Mouse (Mus musculus) heart, embryonic 11.5 days (tissue): ENCODE measurements around the gene 1700020N15Rik. TPM values are rescaled to one million over a fixed set of nuclear protein-coding genes. Genes with fewer than 3 reads are reported as not detected.
"Not testable (repeated sequence)": the region's sequence is repeated elsewhere in the genome, so short reads cannot be mapped to it uniquely, and the experiment has no call there.

Experiments used
- ATAC-seq: fragments of 200-750 bp; cut with Nextera tagmentation; replicated peaks from 2 replicates; pipeline ENCODE4 v1.8.0; 2017; ENCODE audit warnings: moderate library complexity; ENCODE audit not compliant: insufficient number of reproducible peaks, low FRiP score, low TSS enrichment
- H3K27ac ChIP-seq: fragments of 300-500 bp; sonication (generic); 2 replicates; pipeline ENCODE4 v1.5.1; 2014; ENCODE audit warnings: mild to moderate bottlenecking, low read depth, low read length
- H3K27me3 ChIP-seq: fragments of 300-500 bp; sonication (generic); 2 replicates; pipeline ENCODE4 v1.6.1; 2014; ENCODE audit warnings: mild to moderate bottlenecking, low read length, mixed read lengths; ENCODE audit not compliant: control insufficient read depth, insufficient read depth
- H3K36me3 ChIP-seq: fragments of 300-500 bp; sonication (generic); 2 replicates; pipeline ENCODE4 v1.6.1; 2014; ENCODE audit warnings: mild to moderate bottlenecking, low read length, moderate library complexity, mixed read lengths; ENCODE audit not compliant: control insufficient read depth, insufficient read depth
- H3K4me1 ChIP-seq: fragments of 300-500 bp; sonication (generic); 2 replicates; pipeline ENCODE4 v1.6.1; 2014; ENCODE audit warnings: low read length; ENCODE audit not compliant: control insufficient read depth, insufficient read depth
- H3K4me2 ChIP-seq: fragments of 300-500 bp; sonication (generic); 2 replicates; pipeline ENCODE4 v1.6.1; 2014; ENCODE audit warnings: mild to moderate bottlenecking, moderate library complexity
- H3K4me3 ChIP-seq: fragments of 300-500 bp; sonication (generic); 2 replicates; pipeline ENCODE4 v1.5.1; 2014; ENCODE audit warnings: low read depth, low read length
- H3K9ac ChIP-seq: fragments of 300-500 bp; sonication (generic); 2 replicates; pipeline ENCODE4 v1.6.1; 2014; ENCODE audit warnings: mild to moderate bottlenecking, low read depth, low read length, moderate library complexity
- H3K9me3 ChIP-seq: fragments of 300-500 bp; sonication (generic); replicated peaks from 2 replicates; pipeline ENCODE4 v1.6.1; 2016; ENCODE audit warnings: low read length; ENCODE audit not compliant: control insufficient read depth
- WGBS: fragments of 180-500 bp; shearing (Covaris S2); extraction: QIAGEN DNeasy Blood & Tissue Kit; methylation state at CpG from one replicate; pipeline ENCODE4 v1.1.7; 2014; ENCODE audit not compliant: insufficient replicate concordance; 5-methylcytosine and 5-hydroxymethylcytosine counted together
- polyA plus RNA-seq: library from polyadenylated mRNA; unstranded; fragments of >200 nt; fragmentation: Nextera tagmentation; extraction: Ambion mirVana; gene quantifications from 2 replicates; pipeline ENCODE4 v1.2.1, GENCODE M21; 2014

The 1700020N15Rik gene
- not detected in 2 replicates for polyA plus RNA-seq

- 73% methylated on average over 3 of the region's 5 CpGs for WGBS
- not testable (repeated sequence) for H3K27me3 ChIP-seq, H3K4me1 ChIP-seq, H3K4me2 ChIP-seq, H3K27ac ChIP-seq, ATAC-seq, H3K9ac ChIP-seq, H3K4me3 ChIP-seq, H3K36me3 ChIP-seq, H3K9me3 ChIP-seq
Measured at GRCm38 (mm10) chrX:69945000-69945399, at the start of gene 1700020N15Rik. Gene 1700020N15Rik (plus strand): TSS chrX:69945300.

- no peaks in the 10 kb centered on the region for H3K4me1 ChIP-seq
- H3K4me2 ChIP-seq: no peak overlapping the region
- no peak overlapping the region for H3K4me3 ChIP-seq
- no peak for ATAC-seq
- H3K9me3 ChIP-seq: no peaks in the 10 kb centered on the region
- H3K9ac ChIP-seq: no peak overlapping the region
- H3K36me3 ChIP-seq: no peaks in the 10 kb centered on the region
- no peak overlapping the region for H3K27ac ChIP-seq
- 87% methylated on average over 2 of the region's 2 CpGs for WGBS
- H3K27me3 ChIP-seq: no peaks in the 10 kb centered on the region
Measured at GRCm38 (mm10) chrX:69976790-69977579, 31.9 kb downstream of the 1700020N15Rik start.
